Mouse (Mus musculus) hindbrain, postnatal 0 days (tissue): ENCODE results near the gene Cnpy1. TPM values are rescaled to one million over a fixed set of nuclear protein-coding genes. Genes with fewer than 3 reads are reported as not detected.

Experiments used
- ATAC-seq: fragments of 200-750 bp; cut with Nextera tagmentation; 2 replicates; pipeline ENCODE4 v1.8.0; 2017; ENCODE audit warnings: mild to moderate bottlenecking, moderate TSS enrichment, moderate library complexity
- DNase-seq: peaks from one replicate; pipeline ENCODE4 v3.0.0-alpha.2; 2015; ENCODE audit warnings: low spot score
- H3K27ac ChIP-seq: fragments of 300-500 bp; sonication (generic); 2 replicates; pipeline ENCODE4 v1.5.1; 2014; ENCODE audit warnings: mild to moderate bottlenecking
- H3K27me3 ChIP-seq: fragments of 300-500 bp; sonication (generic); 2 replicates; pipeline ENCODE4 v1.6.1; 2014; ENCODE audit warnings: low read length, mixed read lengths; ENCODE audit not compliant: insufficient read depth
- H3K36me3 ChIP-seq: fragments of 300-500 bp; sonication (generic); 2 replicates; pipeline ENCODE4 v1.6.1; 2014; ENCODE audit warnings: low read length, mixed read lengths; ENCODE audit not compliant: insufficient read depth
- H3K4me1 ChIP-seq: fragments of 300-500 bp; sonication (generic); 2 replicates; pipeline ENCODE4 v1.6.1; 2014; ENCODE audit warnings: antibody characterized with exemption, low read length, mixed read lengths; ENCODE audit not compliant: insufficient read depth
- H3K4me2 ChIP-seq: fragments of 300-500 bp; sonication (generic); 2 replicates; pipeline ENCODE4 v1.6.1; 2014; ENCODE audit warnings: low read depth, mild to moderate bottlenecking, low read length, moderate library complexity, mixed read lengths
- H3K4me3 ChIP-seq: fragments of 300-500 bp; sonication (generic); 2 replicates; pipeline ENCODE4 v1.5.1; 2014; ENCODE audit warnings: low read length
- H3K9ac ChIP-seq: fragments of 300-500 bp; sonication (generic); replicated peaks from 2 replicates; pipeline ENCODE4 v1.6.1; 2014; ENCODE audit warnings: mild to moderate bottlenecking, low read length, moderate library complexity, mixed read lengths
- H3K9me3 ChIP-seq: fragments of 300-500 bp; sonication (generic); 2 replicates; pipeline ENCODE4 v1.6.1; 2016; ENCODE audit warnings: low read length, mixed read lengths
- CTCF ChIP-seq: IDR thresholded peaks from 2 replicates; pipeline ENCODE4 v1.5.1; 2016; ENCODE audit warnings: antibody characterized with exemption, control low read depth, low read depth
- WGBS: fragments of 180-500 bp; shearing (Covaris S2); extraction: QIAGEN DNeasy Blood & Tissue Kit; methylation state at CpG from one replicate; pipeline ENCODE4 v1.1.7; 2014; 5-methylcytosine and 5-hydroxymethylcytosine counted together
- polyA plus RNA-seq: library from polyadenylated mRNA; unstranded; fragments of >200 nt; fragmentation: Nextera tagmentation; extraction: Ambion mirVana; gene quantifications from 2 replicates; pipeline ENCODE4 v1.2.1, GENCODE M21; 2015
- total RNA-seq: library from RNA; depleted of rRNA; stranded (reverse); fragments of >200 nt; gene quantifications from 2 replicates; pipeline ENCODE4 v1.2.3, GENCODE M21; 2014; rRNA removed

Gene Cnpy1
- total and polyA plus RNA-seq, 2 experiments from 2014 or later = 31.7 to 45.6 TPM

GRCm38 (mm10) chr5:28157044-28157730 is 88.4 kb downstream of the Cnpy1 start:
- Histone ChIP-seq H3K9me3 (no peaks in the 10 kb centered on the region), H3K4me2 (no peak overlapping the region), H3K9ac (no peak overlapping the region), H3K4me1 (peaks cover 11% of the 10 kb centered on the region; the same call in 1 of the 2 replicates), H3K27me3 (peaks cover 46% of the 10 kb centered on the region), H3K4me3 (no peak overlapping the region), H3K36me3 (no peaks in the 10 kb centered on the region), H3K27ac (no peak overlapping the region)
- TF ChIP-seq CTCF = no peak
- 12% methylated on average over 9 of the region's 9 CpGs for WGBS
- DNase-seq (no peak), ATAC-seq (no peak)

Other genes starting within 250 kb of the Cnpy1 start
- gene Insig1, start 174.4 kb downstream of the Cnpy1 start, total RNA-seq = 159 and 183 TPM in 2 replicates
- 100.0 and 102 TPM in 2 replicates for gene Insig1, start 174.4 kb downstream of the Cnpy1 start, polyA plus RNA-seq
- gene En2, start 80.1 kb downstream of the Cnpy1 start, total RNA-seq = 33.8 and 35.1 TPM in 2 replicates
- 0.98 and 1.1 TPM in 2 replicates for gene En2, start 80.1 kb downstream of the Cnpy1 start, polyA plus RNA-seq
- 34.3 and 46.8 TPM in 2 replicates for gene Rbm33, start 71.3 kb upstream of the Cnpy1 start, total RNA-seq
- gene Rbm33, start 71.3 kb upstream of the Cnpy1 start, polyA plus RNA-seq = 13.2 and 14.9 TPM in 2 replicates
- 3.3 and 4.2 TPM in 2 replicates for gene Shh, start 221.4 kb upstream of the Cnpy1 start, total RNA-seq
- 0.84 TPM in 2 replicates for gene Shh, start 221.4 kb upstream of the Cnpy1 start, polyA plus RNA-seq